Mouse (Mus musculus): Measurements from ENCODE around the gene Hoxd8. TPM values are rescaled to one million over a fixed set of nuclear protein-coding genes. Genes with fewer than 3 reads are reported as not detected.

Hoxd8 gene
- polyA plus RNA-seq, 1 experiment from 2014 or later: not detected

DNA sequence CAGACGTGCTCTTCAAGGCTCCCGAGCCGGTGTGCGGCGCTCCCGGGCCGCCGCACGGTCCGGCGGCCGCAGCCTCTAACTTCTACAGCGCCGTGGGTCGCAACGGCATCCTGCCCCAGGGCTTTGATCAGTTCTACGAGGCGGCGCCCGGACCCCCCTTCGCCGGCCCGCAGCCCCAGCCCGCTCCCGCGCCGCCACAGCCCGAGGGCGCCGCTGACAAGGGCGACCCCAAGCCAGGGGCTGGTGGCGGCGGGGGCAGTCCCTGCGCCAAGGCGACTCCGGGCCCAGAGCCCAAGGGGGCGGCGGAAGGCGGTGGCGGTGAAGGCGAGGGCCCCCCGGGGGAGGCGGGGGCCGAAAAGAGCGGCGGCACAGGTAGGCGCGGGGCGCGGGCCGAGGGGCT, 21.6 kb upstream of the Hoxd8 start:
- no peak for ATAC-seq (ENCODE audit: low FRiP score)
- peaks cover 95% of the 10 kb centered on the region for H3K27me3 ChIP-seq
- peak overlapping the region; percentile 8 for H3K4me2 ChIP-seq
- WGBS: 2% methylated on average over 43 of the region's 51 CpGs
- H3K4me3 ChIP-seq (replicated peaks): peak overlapping the region; percentile 25
- H3K9me3 ChIP-seq: no peaks in the 10 kb centered on the region
- no peaks in the 10 kb centered on the region for H3K36me3 ChIP-seq (replicated peaks)
- H3K9ac ChIP-seq: no peak overlapping the region
- no peak overlapping the region for H3K27ac ChIP-seq
- H3K4me1 ChIP-seq: peaks cover 13% of the 10 kb centered on the region

DNA sequence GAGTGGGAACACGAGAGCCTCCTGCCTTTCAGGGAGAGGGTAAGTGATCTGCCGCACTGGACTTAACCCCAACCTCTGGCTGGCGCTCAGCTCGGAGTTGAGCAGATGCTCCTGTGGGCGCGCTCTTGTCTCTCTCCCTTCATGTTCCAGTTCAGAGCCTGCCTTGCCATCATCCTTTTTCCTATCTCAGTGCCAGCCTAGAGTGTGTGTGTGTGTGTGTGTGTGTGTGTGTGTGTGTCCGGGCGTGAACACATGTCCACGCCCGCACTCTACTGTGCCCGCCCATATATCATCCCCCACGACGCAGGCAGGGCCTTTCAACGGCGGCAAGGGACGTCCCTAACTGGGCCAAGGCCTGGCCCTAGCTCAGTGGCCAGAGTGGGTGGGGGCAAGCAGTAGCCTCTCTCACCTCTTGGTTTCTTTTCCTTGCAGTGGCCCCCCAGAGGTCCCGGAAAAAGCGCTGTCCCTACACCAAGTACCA, 20.9 kb upstream of the Hoxd8 start:
- Histone ChIP-seq H3K36me3 (replicated peaks) (no peaks in the 10 kb centered on the region), H3K27ac (no peak overlapping the region), H3K4me1 (peaks cover 13% of the 10 kb centered on the region), H3K9ac (no peak overlapping the region), H3K9me3 (no peaks in the 10 kb centered on the region), H3K4me3 (replicated peaks) (no peak overlapping the region), H3K4me2 (no peak overlapping the region), H3K27me3 (peaks cover 94% of the 10 kb centered on the region)
- WGBS: 2% methylated on average over 18 of the region's 18 CpGs
- ATAC-seq (ENCODE audit: low FRiP score): no peak

DNA sequence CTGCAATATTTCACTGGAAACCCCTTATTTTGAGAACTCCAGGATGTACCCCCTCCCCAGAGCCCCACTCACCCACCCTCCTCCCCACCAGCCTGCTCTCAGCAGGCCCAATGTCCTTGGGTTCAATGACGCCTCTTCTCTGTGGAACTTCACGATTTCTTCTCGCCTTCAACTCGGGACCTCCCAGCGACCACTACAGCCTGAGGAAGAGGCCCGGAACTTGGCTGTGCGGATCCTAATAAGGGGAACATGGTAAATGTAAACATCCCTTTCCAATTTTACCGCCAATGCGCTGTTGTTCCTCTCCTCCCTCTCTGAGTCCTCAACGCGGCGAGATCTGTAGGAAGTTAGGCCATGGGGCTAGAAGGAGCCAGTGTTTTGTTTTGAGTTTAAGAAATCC, 20.3 kb upstream of the Hoxd8 start:
- Histone ChIP-seq H3K4me2 (no peak overlapping the region), H3K36me3 (replicated peaks) (no peaks in the 10 kb centered on the region), H3K27ac (no peak overlapping the region), H3K4me1 (peaks cover 13% of the 10 kb centered on the region), H3K9ac (no peak overlapping the region), H3K27me3 (peaks cover 92% of the 10 kb centered on the region), H3K4me3 (replicated peaks) (no peak overlapping the region), H3K9me3 (no peaks in the 10 kb centered on the region)
- 0% methylated on average over 12 of the region's 12 CpGs for WGBS
- ATAC-seq (ENCODE audit: low FRiP score): no peak

DNA sequence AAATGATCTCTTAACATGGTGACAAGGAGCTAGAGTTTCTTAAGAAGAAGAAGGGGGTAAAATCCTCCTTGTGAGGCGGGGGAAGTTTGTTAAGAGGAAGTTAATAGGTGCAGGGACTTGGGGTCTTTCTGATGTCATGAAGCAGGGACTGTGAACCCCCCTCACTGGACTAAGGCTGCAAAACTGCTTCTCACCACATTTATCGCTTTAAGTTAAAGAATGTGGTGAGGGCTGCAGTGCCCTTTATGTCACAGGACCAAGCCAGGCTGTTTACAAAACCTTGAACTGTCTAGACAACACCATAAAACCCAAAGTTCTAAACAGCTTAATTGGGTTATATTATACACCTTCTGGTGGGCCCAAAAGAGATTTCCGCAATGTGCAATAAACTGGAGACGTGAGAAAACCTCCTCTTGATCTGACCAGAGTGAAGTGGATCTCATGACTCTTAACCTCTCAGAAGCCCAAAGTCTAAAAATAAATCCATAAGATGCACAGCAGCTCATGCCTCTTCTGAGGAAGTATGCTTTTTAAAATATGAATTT, 19.3 kb upstream of the Hoxd8 start:
- H3K4me3 ChIP-seq (replicated peaks): no peak overlapping the region
- no peaks in the 10 kb centered on the region for H3K9me3 ChIP-seq
- H3K4me2 ChIP-seq: no peak overlapping the region
- no peak overlapping the region for H3K27ac ChIP-seq
- peaks cover 13% of the 10 kb centered on the region for H3K4me1 ChIP-seq
- peaks cover 92% of the 10 kb centered on the region for H3K27me3 ChIP-seq
- 12% methylated on average over 4 of the region's 4 CpGs for WGBS
- no peaks in the 10 kb centered on the region for H3K36me3 ChIP-seq (replicated peaks)
- no peak for ATAC-seq (ENCODE audit: low FRiP score)
- no peak overlapping the region for H3K9ac ChIP-seq

DNA sequence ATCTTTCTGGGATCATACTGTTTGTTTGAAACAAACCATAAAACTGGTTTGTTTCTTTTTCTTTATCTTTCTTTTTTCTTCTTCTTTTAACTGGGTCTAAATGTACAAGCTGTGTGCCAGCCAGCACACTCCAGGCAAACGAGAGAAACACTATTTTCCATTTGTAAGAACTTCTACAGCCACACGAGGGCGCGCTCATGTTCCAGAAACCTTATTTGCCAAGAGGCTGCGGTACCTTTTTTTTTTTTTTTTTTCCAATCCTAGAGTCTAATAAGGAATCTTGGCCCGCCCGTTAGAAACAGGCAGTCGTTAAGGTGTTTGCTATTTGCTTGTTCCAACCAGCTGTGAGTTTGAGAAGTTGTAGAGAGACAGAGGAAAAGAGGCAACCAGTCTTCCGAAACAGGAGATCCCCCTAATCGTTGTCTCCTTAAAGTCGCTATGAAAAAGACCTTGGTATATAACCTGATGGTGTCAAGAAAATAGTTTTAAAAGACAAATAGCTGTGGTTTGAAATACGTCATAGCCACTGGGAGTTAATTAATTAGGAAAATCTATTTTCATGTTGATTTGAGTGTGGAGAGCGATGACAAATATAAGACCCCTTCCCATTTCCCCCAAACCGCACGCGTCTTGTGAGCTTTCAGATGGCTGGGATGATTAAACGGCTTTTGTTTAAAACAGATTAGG, 18.0 kb upstream of the Hoxd8 start:
- no peak overlapping the region for H3K27ac ChIP-seq
- no peak overlapping the region for H3K4me2 ChIP-seq
- ATAC-seq (ENCODE audit: low FRiP score): no peak
- peaks cover 87% of the 10 kb centered on the region for H3K27me3 ChIP-seq
- H3K4me3 ChIP-seq (replicated peaks): no peak overlapping the region
- 4% methylated on average over 17 of the region's 17 CpGs for WGBS
- no peak overlapping the region for H3K9ac ChIP-seq
- H3K4me1 ChIP-seq: peaks cover 14% of the 10 kb centered on the region
- H3K36me3 ChIP-seq (replicated peaks): no peaks in the 10 kb centered on the region
- no peaks in the 10 kb centered on the region for H3K9me3 ChIP-seq

DNA sequence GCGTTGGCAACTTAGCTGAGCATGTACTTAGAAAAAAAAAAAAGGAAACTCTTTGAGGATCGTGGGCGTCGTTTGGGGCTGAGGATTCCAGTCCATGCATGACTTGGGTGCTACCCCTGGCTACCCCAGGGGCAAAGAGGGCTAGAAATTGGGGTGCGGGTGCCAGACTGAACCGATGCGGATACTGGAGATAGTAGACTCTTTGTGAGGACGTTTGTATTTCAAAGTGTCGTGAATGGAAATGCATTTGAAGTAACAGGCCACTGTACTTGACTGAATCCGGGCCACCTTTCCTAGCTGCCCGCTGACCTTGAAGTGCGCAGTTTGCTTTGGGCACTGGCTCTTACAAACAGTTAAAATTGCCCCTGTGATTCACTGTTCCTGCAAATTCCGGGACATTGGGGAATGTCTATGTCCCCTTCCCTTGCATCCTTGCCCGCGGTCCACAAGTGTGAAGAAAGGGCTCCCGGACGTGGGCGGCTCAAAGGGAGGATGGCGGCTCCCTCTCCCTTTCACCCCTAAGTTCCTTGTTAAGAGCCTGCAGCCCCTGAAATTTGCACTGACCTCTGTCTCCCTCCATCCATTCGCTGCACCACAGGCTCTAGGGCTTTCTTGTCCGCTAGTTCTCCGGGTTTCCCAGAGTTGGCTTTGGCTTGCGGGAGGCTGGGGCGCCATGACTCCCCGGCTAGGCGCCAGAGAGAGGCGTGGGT, 17.3 kb upstream of the Hoxd8 start:
- Histone ChIP-seq H3K9ac (no peak overlapping the region), H3K4me1 (peaks cover 12% of the 10 kb centered on the region), H3K27ac (no peak overlapping the region), H3K9me3 (no peaks in the 10 kb centered on the region), H3K27me3 (peaks cover 87% of the 10 kb centered on the region), H3K4me2 (no peak overlapping the region), H3K4me3 (replicated peaks) (no peak overlapping the region), H3K36me3 (replicated peaks) (no peaks in the 10 kb centered on the region)
- no peak for ATAC-seq (ENCODE audit: low FRiP score)
- 2% methylated on average over 27 of the region's 27 CpGs for WGBS

DNA sequence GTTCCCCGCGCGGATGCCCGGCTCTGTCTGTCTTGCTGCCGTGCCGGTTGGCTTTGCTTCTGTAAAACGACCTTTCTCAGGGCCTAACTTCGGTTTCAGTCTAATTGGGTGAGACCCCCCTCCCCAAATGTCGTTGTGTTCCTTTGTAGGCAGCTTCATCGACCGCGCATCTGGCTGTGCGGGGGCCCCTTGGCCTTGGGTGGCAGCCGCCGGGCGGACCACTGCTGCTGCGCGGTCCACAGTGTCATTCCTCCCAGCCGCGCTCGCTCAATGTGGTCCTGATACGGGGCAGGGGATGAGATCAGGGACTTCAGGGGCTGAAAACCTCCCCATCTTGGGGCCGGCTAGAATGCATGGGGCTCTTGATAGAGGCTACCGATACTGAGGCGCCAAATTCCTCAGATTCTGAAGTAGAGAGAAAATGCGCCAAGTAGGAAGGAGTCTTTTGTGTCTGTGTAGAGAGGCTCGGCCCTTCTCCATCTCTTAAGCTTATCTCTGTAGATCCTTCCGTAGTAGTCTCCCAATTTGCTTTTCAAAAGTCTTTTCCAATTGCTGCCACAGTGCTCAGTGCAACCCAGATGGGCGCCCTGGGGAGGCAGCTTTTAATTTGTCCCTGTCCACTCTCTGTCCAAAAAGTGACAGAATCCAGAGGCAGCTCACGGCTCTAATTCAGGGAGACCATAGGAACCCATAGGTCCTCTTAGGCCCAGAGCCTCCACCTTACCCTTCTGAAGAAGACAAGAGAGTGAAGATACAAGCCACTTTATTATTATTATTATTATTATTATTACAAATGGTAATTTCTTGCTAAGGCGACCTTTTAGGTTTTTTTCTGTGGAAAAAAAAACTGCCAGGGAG, 16.5 kb upstream of the Hoxd8 start:
- WGBS: 1% methylated on average over 31 of the region's 31 CpGs
- H3K27me3 ChIP-seq: peaks cover 87% of the 10 kb centered on the region
- H3K27ac ChIP-seq: no peak overlapping the region
- ATAC-seq (ENCODE audit: low FRiP score): no peak
- no peak overlapping the region for H3K4me3 ChIP-seq (replicated peaks)
- no peak overlapping the region for H3K9ac ChIP-seq
- H3K9me3 ChIP-seq: no peaks in the 10 kb centered on the region
- H3K36me3 ChIP-seq (replicated peaks): no peaks in the 10 kb centered on the region
- H3K4me2 ChIP-seq: no peak overlapping the region
- peaks cover 5% of the 10 kb centered on the region; the same call in 1 of the 2 replicates for H3K4me1 ChIP-seq

DNA sequence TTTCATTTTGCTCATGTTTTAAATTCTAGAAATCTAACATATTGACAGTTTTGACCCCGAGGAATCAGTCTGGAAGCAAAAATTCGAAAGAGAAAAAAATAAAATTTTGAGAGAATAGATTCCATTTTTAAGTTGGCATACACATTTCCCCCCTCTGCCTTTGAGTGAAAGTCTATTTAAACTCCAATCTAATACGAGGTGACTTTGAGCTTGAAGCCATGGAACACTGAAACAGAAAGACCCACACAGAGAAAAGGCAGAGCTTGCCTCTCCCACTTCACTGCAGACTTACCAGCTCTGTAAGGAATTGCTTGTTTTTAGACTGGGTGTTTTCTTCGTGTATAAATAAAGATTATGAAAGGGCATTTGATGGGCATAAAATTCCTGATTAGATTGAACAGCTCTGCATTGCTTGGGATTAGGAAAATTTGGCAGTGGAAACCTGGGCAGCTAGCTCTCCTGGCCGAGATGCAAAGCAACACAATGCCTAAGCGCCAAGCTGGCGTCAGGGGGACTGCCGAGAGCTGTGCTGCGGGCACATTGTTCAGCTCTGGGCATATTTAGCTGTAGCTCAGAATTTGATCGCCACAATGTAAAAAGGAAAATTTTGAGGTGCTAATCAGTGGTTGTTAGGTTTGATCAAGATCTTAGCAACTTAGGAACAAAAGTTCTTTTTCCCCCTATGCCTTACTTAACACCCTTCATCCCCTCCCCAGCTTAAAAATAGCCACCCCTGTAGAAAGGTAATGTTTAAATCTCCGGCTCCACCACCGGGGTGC, 15.4 kb upstream of the Hoxd8 start:
- Histone ChIP-seq H3K4me2 (no peak overlapping the region), H3K36me3 (replicated peaks) (no peaks in the 10 kb centered on the region), H3K4me3 (replicated peaks) (no peak overlapping the region), H3K9me3 (no peaks in the 10 kb centered on the region), H3K27ac (no peak overlapping the region), H3K4me1 (peaks cover 4% of the 10 kb centered on the region; the same call in 1 of the 2 replicates), H3K27me3 (peaks cover 87% of the 10 kb centered on the region), H3K9ac (no peak overlapping the region)
- WGBS: 4% methylated on average over 12 of the region's 12 CpGs
- ATAC-seq (ENCODE audit: low FRiP score): no peak

DNA sequence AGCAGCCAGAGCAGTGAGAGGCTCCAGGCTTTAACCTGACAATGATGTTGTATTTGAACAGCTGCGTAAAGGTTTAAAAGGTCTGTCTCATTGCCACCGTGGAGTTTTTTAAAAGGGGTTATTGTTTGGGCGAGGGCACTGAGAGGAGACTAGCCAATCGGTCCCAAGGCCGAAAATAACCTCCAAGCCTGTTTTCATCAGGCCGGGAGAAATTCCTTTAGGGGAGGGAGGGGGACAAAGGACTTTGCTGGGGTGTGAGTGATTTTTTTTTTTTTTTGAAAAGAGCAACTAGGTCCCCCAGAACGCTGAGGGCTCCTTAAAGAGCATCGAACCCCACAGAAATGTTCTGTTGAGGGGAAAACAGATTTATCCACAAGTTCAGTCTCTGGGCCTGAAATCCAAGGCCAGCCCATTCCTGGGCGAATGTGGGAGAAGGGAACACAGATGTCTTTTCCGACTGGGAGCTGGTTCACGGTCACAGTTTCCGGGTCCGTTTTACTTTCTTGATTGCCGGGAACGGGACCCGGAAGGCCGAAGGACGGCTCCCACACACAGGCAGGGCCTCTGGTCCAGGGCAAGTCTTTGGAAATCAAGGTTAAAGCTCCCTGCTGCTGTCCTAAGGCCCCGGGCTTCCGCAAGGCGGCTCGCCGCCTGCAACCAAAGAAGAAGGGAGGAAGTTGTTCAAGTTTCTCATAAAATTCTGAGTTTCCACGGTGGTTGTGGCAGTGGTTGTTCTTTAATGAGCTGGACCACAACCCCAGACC, 14.7 kb upstream of the Hoxd8 start:
- Histone ChIP-seq H3K9ac (no peak overlapping the region), H3K27me3 (peaks cover 87% of the 10 kb centered on the region), H3K4me3 (replicated peaks) (no peak overlapping the region), H3K27ac (no peak overlapping the region), H3K36me3 (replicated peaks) (no peaks in the 10 kb centered on the region), H3K4me1 (peaks cover 4% of the 10 kb centered on the region; the same call in 1 of the 2 replicates), H3K9me3 (no peaks in the 10 kb centered on the region), H3K4me2 (no peak overlapping the region)
- WGBS: 1% methylated on average over 24 of the region's 24 CpGs
- ATAC-seq (ENCODE audit: low FRiP score): no peak

DNA sequence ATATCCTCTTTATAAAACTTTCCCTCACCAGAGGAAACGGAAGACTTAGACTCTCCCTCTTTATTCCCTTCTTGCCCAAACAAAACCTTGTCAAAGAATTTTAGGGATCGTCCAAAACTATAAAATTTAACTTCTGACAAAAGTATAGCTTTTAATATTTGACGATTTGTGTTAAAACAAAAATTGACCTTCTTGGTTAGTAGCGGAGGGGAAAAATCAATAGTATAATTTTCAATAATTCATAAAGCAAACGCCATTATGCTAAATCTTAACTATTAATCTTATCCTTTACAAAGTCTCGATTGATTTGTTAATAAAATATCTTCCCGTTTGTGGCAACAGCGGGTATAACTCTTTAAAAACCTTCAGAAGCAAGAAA, 14.1 kb upstream of the Hoxd8 start:
- H3K4me2 ChIP-seq: no peak overlapping the region
- H3K27me3 ChIP-seq: peaks cover 87% of the 10 kb centered on the region
- H3K9me3 ChIP-seq: no peaks in the 10 kb centered on the region
- ATAC-seq (ENCODE audit: low FRiP score): no peak
- no peak overlapping the region for H3K9ac ChIP-seq
- H3K27ac ChIP-seq: no peak overlapping the region
- no peak overlapping the region for H3K4me3 ChIP-seq (replicated peaks)
- H3K4me1 ChIP-seq: peaks cover 4% of the 10 kb centered on the region; the same call in 1 of the 2 replicates
- no peaks in the 10 kb centered on the region for H3K36me3 ChIP-seq (replicated peaks)
- WGBS: 11% methylated on average over 8 of the region's 8 CpGs

Measured in forebrain, embryonic 12.5 days (tissue).